Mouse (Mus musculus): Measurements from ENCODE around the gene Smco4.

DNA sequence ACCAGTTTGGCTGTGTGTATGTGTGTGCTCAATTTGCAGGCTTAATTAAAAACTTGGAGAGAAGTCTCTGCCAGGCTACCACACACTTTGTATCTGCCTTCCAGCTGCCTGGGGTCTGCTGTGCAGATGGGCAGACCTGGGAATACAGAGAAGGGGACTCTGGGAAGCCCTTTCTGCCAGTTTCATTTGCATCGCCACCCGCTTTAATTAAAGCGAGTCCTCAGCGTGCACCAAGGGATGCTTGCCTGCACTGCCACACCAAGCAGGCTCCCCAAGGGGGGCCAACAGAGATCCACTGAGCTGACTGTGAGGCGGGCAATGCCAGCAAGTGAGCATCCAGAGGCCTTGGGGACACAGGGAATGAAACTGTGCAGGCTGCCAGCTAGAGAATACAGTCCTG, 42.3 kb upstream of the Smco4 start:
- no peak for TF ChIP-seq POLR2A (IDR thresholded peaks at IDR 0.05; ENCODE audit: low read depth, low read length)
- no peak for TF ChIP-seq CTCF (IDR thresholded peaks at IDR 0.05; ENCODE audit: borderline replicate concordance, insufficient read depth, low read length)
